Mouse (Mus musculus) CH12.LX (cell line): ENCODE measurements around the gene Ablim1. TPM values are rescaled to one million over a fixed set of nuclear protein-coding genes. Genes with fewer than 3 reads are reported as not detected.

ENCODE experiments used
- DNase-seq: peaks from one replicate; pipeline ENCODE4 v3.0.0-alpha.2; 2013; ENCODE audit errors: extremely low read depth
- H3K27ac ChIP-seq: 2 replicates; pipeline ENCODE4 v1.5.1; 2012; ENCODE audit warnings: low read depth, mild to moderate bottlenecking, control low read depth, moderate library complexity; ENCODE audit not compliant: insufficient read depth
- H3K27me3 ChIP-seq: replicated peaks from 2 replicates; pipeline ENCODE3; 2012; ENCODE audit warnings: inconsistent platforms
- H3K36me3 ChIP-seq, 2 experiments: replicated peaks in 1 of 2; 2 replicates each; pipeline versions ENCODE3 to v1.6.1; 2012; ENCODE audit warnings: inconsistent platforms in 1 of 2, low read length in 1 of 2, mild to moderate bottlenecking in 1 of 2, mixed read lengths in 1 of 2, moderate library complexity in 1 of 2; ENCODE audit not compliant: control insufficient read depth in 1 of 2, insufficient read depth in 1 of 2
- H3K4me1 ChIP-seq, 2 experiments: 2 replicates each; pipeline ENCODE4 v1.6.1; 2012; ENCODE audit warnings: inconsistent platforms in 1 of 2, moderate library complexity in 1 of 2; ENCODE audit not compliant: insufficient read depth in 2 of 2, control insufficient read depth in 1 of 2
- H3K4me2 ChIP-seq: 2 replicates; pipeline ENCODE4 v1.6.1; 2012; ENCODE audit warnings: low read depth, mild to moderate bottlenecking, control low read depth; ENCODE audit not compliant: poor library complexity, insufficient read depth, severe bottlenecking
- H3K4me3 ChIP-seq, 3 experiments: fragments of 150-350 bp in 1 of 3; sonication (generic) in 1 of 3; replicated peaks in 1 of 3; 2 replicates each; pipeline versions ENCODE3 to v1.5.1; 2011 to 2012; ENCODE audit warnings: low read depth in 2 of 3, low read length in 2 of 3, mild to moderate bottlenecking in 2 of 3, moderate library complexity in 2 of 3, control low read depth in 1 of 3, improper control_type of control experiment in 1 of 3, inconsistent platforms in 1 of 3, mixed read lengths in 1 of 3; ENCODE audit not compliant: poor library complexity in 1 of 3
- H3K79me2 ChIP-seq: replicated peaks from 2 replicates; pipeline ENCODE4 v1.6.1; 2012; ENCODE audit warnings: mild to moderate bottlenecking, moderate library complexity; ENCODE audit not compliant: control insufficient read depth, poor library complexity, insufficient read depth, severe bottlenecking; ENCODE audit errors: extremely low read depth
- H3K9ac ChIP-seq: 2 replicates; pipeline ENCODE4 v1.6.1; 2012; ENCODE audit warnings: low read depth, mild to moderate bottlenecking, control low read depth, moderate library complexity; ENCODE audit not compliant: insufficient read depth
- H3K9me3 ChIP-seq: replicated peaks from 2 replicates; pipeline ENCODE3; 2012; ENCODE audit warnings: low read length, inconsistent platforms, mixed read lengths
- BHLHE40 ChIP-seq: IDR thresholded peaks from 2 replicates; pipeline ENCODE4 v1.6.1; 2011; ENCODE audit warnings: mild to moderate bottlenecking, low read depth, low read length, improper control_type of control experiment
- CTCF ChIP-seq, 2 experiments: IDR thresholded peaks in 1 of 2; conservative IDR thresholded peaks in 1 of 2; 2 replicates each; pipeline ENCODE4 v1.5.1; 2011 to 2012; ENCODE audit warnings: low read depth in 2 of 2, low read length in 2 of 2, improper control_type of control experiment in 1 of 2, inconsistent platforms in 1 of 2, mild to moderate bottlenecking in 1 of 2, moderate library complexity in 1 of 2
- E2F4 ChIP-seq: IDR thresholded peaks from 2 replicates; pipeline ENCODE4 v1.6.1; 2011; ENCODE audit warnings: low read depth, low read length, improper control_type of control experiment; ENCODE audit not compliant: insufficient replicate concordance
- ELF1 ChIP-seq: IDR thresholded peaks from 2 replicates; pipeline ENCODE4 v1.6.1; 2014; ENCODE audit warnings: low read depth, mild to moderate bottlenecking, inconsistent platforms, low read length, improper control_type of control experiment
- EP300 ChIP-seq: IDR thresholded peaks from 2 replicates; pipeline ENCODE4 v1.6.1; 2011; ENCODE audit warnings: low read length, improper control_type of control experiment
- ETS1 ChIP-seq: conservative IDR thresholded peaks from 2 replicates; pipeline ENCODE4 v1.6.1; 2012; ENCODE audit warnings: low read depth, mild to moderate bottlenecking, inconsistent platforms, low read length, improper control_type of control experiment, moderate library complexity
- GABPA ChIP-seq: IDR thresholded peaks from 2 replicates; pipeline ENCODE4 v1.6.1; 2012; ENCODE audit warnings: low read depth, low read length, improper control_type of control experiment, inconsistent platforms; ENCODE audit not compliant: insufficient replicate concordance
- HCFC1 ChIP-seq: IDR thresholded peaks from 2 replicates; pipeline ENCODE4 v1.6.1; 2012; ENCODE audit warnings: low read depth, mild to moderate bottlenecking, inconsistent platforms, low read length, improper control_type of control experiment
- KAT2A ChIP-seq: IDR thresholded peaks from 2 replicates; pipeline ENCODE4 v1.6.1; 2012; ENCODE audit warnings: low read length, improper control_type of control experiment, inconsistent platforms; ENCODE audit not compliant: insufficient replicate concordance
- MEF2A ChIP-seq: IDR thresholded peaks from 2 replicates; pipeline ENCODE4 v1.6.1; 2014; ENCODE audit warnings: low read depth, mild to moderate bottlenecking, inconsistent platforms, low read length, improper control_type of control experiment, borderline replicate concordance
- MXI1 ChIP-seq: IDR thresholded peaks from 2 replicates; pipeline ENCODE4 v1.6.1; 2011; ENCODE audit warnings: mild to moderate bottlenecking, low read depth, low read length, improper control_type of control experiment
- MYC ChIP-seq: IDR thresholded peaks from 2 replicates; pipeline ENCODE4 v1.6.1; 2011; ENCODE audit warnings: low read depth, mild to moderate bottlenecking, improper control_type of control experiment, low read length
- NELFE ChIP-seq: IDR thresholded peaks from 2 replicates; pipeline ENCODE4 v1.6.1; 2011; ENCODE audit warnings: low read depth, low read length, improper control_type of control experiment
- POLR2A ChIP-seq: IDR thresholded peaks from 2 replicates; pipeline ENCODE4 v1.6.1; 2011; ENCODE audit warnings: low read depth, mild to moderate bottlenecking, improper control_type of control experiment, low read length
- POLR2AphosphoS2 ChIP-seq: IDR thresholded peaks from 2 replicates; pipeline ENCODE4 v1.6.1; 2011; ENCODE audit warnings: low read depth, low read length, improper control_type of control experiment
- RCOR1 ChIP-seq: conservative IDR thresholded peaks from 2 replicates; pipeline ENCODE4 v1.6.1; 2012; ENCODE audit warnings: low read depth, mild to moderate bottlenecking, inconsistent platforms, low read length, improper control_type of control experiment
- UBTF ChIP-seq: IDR thresholded peaks from 2 replicates; pipeline ENCODE4 v1.6.1; 2012; ENCODE audit warnings: low read depth, mild to moderate bottlenecking, inconsistent platforms, low read length, improper control_type of control experiment, moderate library complexity
- USF1 ChIP-seq: IDR thresholded peaks from 2 replicates; pipeline ENCODE4 v1.6.1; 2014; ENCODE audit warnings: low read depth, mild to moderate bottlenecking, inconsistent platforms, low read length, improper control_type of control experiment
- USF2 ChIP-seq: conservative IDR thresholded peaks from 2 replicates; pipeline ENCODE4 v1.6.1; 2011; ENCODE audit warnings: low read depth, low read length, improper control_type of control experiment
- ZC3H11A ChIP-seq: IDR thresholded peaks from 2 replicates; pipeline ENCODE4 v1.6.1; 2012; ENCODE audit warnings: low read depth, mild to moderate bottlenecking, inconsistent platforms, low read length, improper control_type of control experiment
- dilution Hi-C: fragments of 300-500 bp; cut with MboI; formaldehyde crosslinking; loops from 2 replicates; pipeline ENCODE4 v1.14.3; 2020; ENCODE audit warnings: low sequenced_read_pairs; ENCODE audit not compliant: extremely low pct_unique_long_range_greater_than_20kb, extremely low pct_ligation_motif_present
- in situ Hi-C: fragments of 300-500 bp; cut with MboI; formaldehyde crosslinking; loops from 3 replicates; pipeline ENCODE4 v1.14.3; 2019; ENCODE audit warnings: low sequenced_read_pairs, low pct_ligation_motif_present, low pct_unique_long_range_greater_than_20kb, mixed read lengths
- polyA plus RNA-seq: library from polyadenylated mRNA; unstranded; fragments of >175 nt; gene quantifications from 2 replicates; pipeline ENCODE4 v1.2.1, GENCODE M21; 2012; ENCODE audit warnings: low read depth; ENCODE audit not compliant: insufficient read length
- total RNA-seq, 2 experiments: library from RNA; depleted of rRNA; stranded (reverse); fragments of 300-350 nt in 1 of 2; fragments of >200 nt in 1 of 2; gene quantifications; 2 replicates each; pipeline ENCODE4 v1.2.3; 2012 to 2014

The Ablim1 gene
- total and polyA plus RNA-seq, 3 experiments = 0.85 to 2.4 (median 2.0) TPM

DNA sequence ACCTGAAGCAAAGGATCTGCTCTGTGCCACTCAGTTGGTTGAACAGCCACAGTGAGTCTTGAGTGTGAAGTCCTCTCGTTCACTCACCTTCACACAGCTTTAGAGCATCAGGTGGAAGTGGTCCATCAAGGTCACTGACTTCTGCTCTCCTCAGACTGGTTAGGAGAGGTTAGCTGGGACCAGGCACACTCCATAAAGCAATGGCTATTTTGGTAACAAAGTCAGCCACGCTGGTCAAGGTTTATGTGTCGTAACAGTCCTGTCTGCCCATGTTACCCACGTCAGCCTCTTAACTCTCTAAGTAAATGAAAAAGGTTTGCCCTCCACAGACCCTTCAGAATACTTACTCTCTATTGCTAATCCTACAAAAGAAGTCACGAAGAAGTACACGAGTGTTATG is 44.0 kb downstream of the Ablim1 start:
- TF ChIP-seq POLR2AphosphoS2 (no peak), CTCF (conservative IDR thresholded peaks at IDR 0.05 in 1 of 2, IDR thresholded peaks at IDR 0.05 in 1 of 2; ENCODE audit: low read depth in 2 of 2, low read length in 2 of 2) (no peak)
- H3K79me2 ChIP-seq = no peaks in the 10 kb centered on the region
- H3K4me1 ChIP-seq = peaks cover 11 to 23% of the 10 kb centered on the region in 2 experiments
- no peak overlapping the region for H3K4me3 ChIP-seq
- in situ Hi-C loops (no loop called here), dilution Hi-C loops (no loop called here)
- H3K36me3 ChIP-seq = no peaks in the 10 kb centered on the region
- H3K9ac ChIP-seq = no peak overlapping the region
- no peak overlapping the region for H3K27ac ChIP-seq
- no peaks in the 10 kb centered on the region for H3K9me3 ChIP-seq
- DNase-seq = no peak
- no peak overlapping the region for H3K4me2 ChIP-seq
- no peaks in the 10 kb centered on the region for H3K27me3 ChIP-seq

DNA sequence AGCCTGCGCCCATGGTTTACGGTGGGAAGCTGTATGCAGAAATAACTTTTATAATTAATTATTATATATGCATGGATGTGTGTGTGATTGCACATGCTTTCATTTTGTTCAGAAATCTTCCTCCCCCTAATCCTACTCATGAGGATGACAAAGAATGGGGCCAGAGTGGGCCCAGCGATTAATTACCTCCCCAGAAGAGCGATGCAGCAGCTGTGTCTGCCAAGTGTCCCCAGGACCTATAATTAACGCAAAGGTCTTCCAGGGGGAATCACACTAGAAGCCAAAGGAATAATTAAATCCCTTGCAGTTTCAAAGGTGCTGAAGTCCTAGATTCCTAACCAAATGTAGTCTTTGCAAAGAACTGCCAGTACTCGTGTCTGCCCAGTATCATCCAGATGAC is 44.9 kb downstream of the Ablim1 start:
- in situ Hi-C loops = no loop called here
- dilution Hi-C loops = no loop called here
- H3K36me3 ChIP-seq = no peaks in the 10 kb centered on the region
- H3K4me1 ChIP-seq = peaks cover 11 to 23% of the 10 kb centered on the region in 2 experiments
- no peaks in the 10 kb centered on the region for H3K9me3 ChIP-seq
- no peak for TF ChIP-seq HCFC1
- TF ChIP-seq USF1 = no peak
- no peak for TF ChIP-seq POLR2A
- TF ChIP-seq GABPA = no peak
- TF ChIP-seq ETS1 = no peak
- no peak for TF ChIP-seq MYC
- no peak for TF ChIP-seq ELF1
- TF ChIP-seq EP300 = no peak
- TF ChIP-seq ZC3H11A = no peak
- no peak for TF ChIP-seq NELFE
- no peak for TF ChIP-seq MXI1
- no peak for TF ChIP-seq E2F4
- TF ChIP-seq RCOR1 = no peak
- no peak for TF ChIP-seq UBTF
- no peak for TF ChIP-seq BHLHE40
- no peak for TF ChIP-seq USF2
- no peak for TF ChIP-seq KAT2A
- no peak for TF ChIP-seq MEF2A
- no peak for DNase-seq
- no peak overlapping the region for H3K9ac ChIP-seq
- H3K4me2 ChIP-seq = no peak overlapping the region
- no peak overlapping the region for H3K27ac ChIP-seq
- no peak overlapping the region for H3K4me3 ChIP-seq
- H3K79me2 ChIP-seq = no peaks in the 10 kb centered on the region
- H3K27me3 ChIP-seq = no peaks in the 10 kb centered on the region
